Mouse (Mus musculus) T-helper 2 cell (primary cell): ENCODE results near the gene Ms4a4c.
"Not testable (repeated sequence)": the region's sequence is repeated elsewhere in the genome, so short reads cannot be mapped to it uniquely, and the experiment has no call there.

Experiments used
- in situ Hi-C: fragments of 300-600 bp; cut with MboI, MseI; formaldehyde crosslinking; loops from one replicate; pipeline ENCODE4 v1.15.1; 2025; ENCODE audit warnings: high pct_unique_total_duplicates

The Ms4a4c gene

GRCm38 (mm10) chr19:11459041-11459440, 54.5 kb downstream of the Ms4a4c start:
- in situ Hi-C loops, result not testable (repeated sequence)

- in situ Hi-C loops, result not testable (repeated sequence)
Measured at GRCm38 (mm10) chr19:11464795-11465194, 60.2 kb downstream of the Ms4a4c start.

- in situ Hi-C loops, result no loop called here
Measured at GRCm38 (mm10) chr19:11466471-11466870, 61.9 kb downstream of the Ms4a4c start.

GRCm38 (mm10) chr19:11468361-11468760, 63.8 kb downstream of the Ms4a4c start:
- in situ Hi-C loops, result not testable (repeated sequence)

GRCm38 (mm10) chr19:11469215-11469614, 64.6 kb downstream of the Ms4a4c start, which contains the start of gene Ms4a6c:
TSS of gene Ms4a6c (plus strand) at chr19:11469366.
- in situ Hi-C loops, result not testable (repeated sequence)
